8 mouse cellular contexts compared by ENCODE assay signal in the genomic region with DNA sequence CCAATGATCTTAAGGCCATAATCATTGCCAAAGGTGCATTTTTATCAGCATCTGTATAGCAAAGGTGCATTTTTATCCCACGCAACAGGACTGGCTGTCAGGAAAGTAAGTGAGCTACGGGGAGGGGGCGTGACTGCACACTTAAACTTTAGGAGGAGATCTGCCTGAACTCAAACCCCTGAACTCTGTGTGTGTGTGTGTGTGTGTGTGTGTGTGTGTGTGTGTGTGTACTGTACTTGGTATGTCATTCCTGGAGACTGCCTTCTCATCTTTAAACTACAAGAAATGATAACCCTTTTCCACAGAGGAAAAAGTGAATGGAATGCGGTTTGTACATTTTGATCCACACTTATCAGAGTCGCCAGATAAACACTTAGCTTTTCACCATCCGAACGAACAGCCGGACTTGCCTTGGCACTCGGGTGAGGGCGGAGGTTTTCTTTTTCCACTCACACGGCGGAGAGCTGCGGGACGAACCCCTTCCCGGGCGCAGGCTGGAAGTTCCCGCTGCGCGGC. TPM values are rescaled to one million over a fixed set of nuclear protein-coding genes. Genes with fewer than 3 reads are reported as not detected.
A peak's percentile ranks its signal among the peaks of the same experiment; 100 is the strongest.
DNase-seq lines count a peak whose midpoint lies in the region; ATAC-seq and TF ChIP-seq lines count a peak whose summit lies in the region.

No protein-coding gene starts in this region.

- ATAC-seq in embryonic facial prominence, embryonic 11.5 days (replicated peaks; ENCODE audit: insufficient number of reproducible peaks, low FRiP score, low TSS enrichment, low read depth), result no peak
- no peak for ATAC-seq in intestine, embryonic 16.5 days
- ATAC-seq in neural tube, embryonic 13.5 days (ENCODE audit: low read depth), result no peak
- no peak for ATAC-seq in erythroid progenitor cell, adult 5-6 weeks (replicated peaks; ENCODE audit: low FRiP score, poor library complexity, severe bottlenecking)

- peaks cover 16% of the 10 kb centered on the region for H3K79me2 ChIP-seq in liver, adult 2 months (ENCODE audit: control insufficient read depth, insufficient read depth, low read length)

- H3K27me3 ChIP-seq in liver, adult 2 months (ENCODE audit: control insufficient read depth, insufficient read depth, low read length), result no peaks in the 10 kb centered on the region
- no peaks in the 10 kb centered on the region for H3K27me3 ChIP-seq in embryonic facial prominence, embryonic 11.5 days (ENCODE audit: control insufficient read depth, insufficient read depth, low read length)
- H3K27me3 ChIP-seq in intestine, embryonic 16.5 days (replicated peaks; ENCODE audit: control insufficient read depth, insufficient read depth, low read length), result no peaks in the 10 kb centered on the region
- no peaks in the 10 kb centered on the region for H3K27me3 ChIP-seq in neural tube, embryonic 13.5 days

- H3K4me1 ChIP-seq in liver, adult 2 months (ENCODE audit: control insufficient read depth, insufficient read depth, low read length), result peaks cover 8% of the 10 kb centered on the region; the same call in 1 of the 2 replicates
- no peaks in the 10 kb centered on the region for H3K4me1 ChIP-seq in embryonic facial prominence, embryonic 11.5 days (ENCODE audit: control insufficient read depth, insufficient read depth, low read length)
- H3K4me1 ChIP-seq in intestine, embryonic 16.5 days (ENCODE audit: control insufficient read depth, insufficient read depth, low read length), result peaks cover 35% of the 10 kb centered on the region
- peaks cover 32% of the 10 kb centered on the region for H3K4me1 ChIP-seq in neural tube, embryonic 13.5 days (replicated peaks)

- H3K4me3 ChIP-seq in liver, adult 2 months (ENCODE audit: insufficient read depth, low read depth, low read length), result peak overlapping the region; percentile 80
- peak overlapping the region; percentile 73 for H3K4me3 ChIP-seq in embryonic facial prominence, embryonic 11.5 days (ENCODE audit: low read depth, low read length)
- peak overlapping the region; percentile 84 for H3K4me3 ChIP-seq in intestine, embryonic 16.5 days (ENCODE audit: low read length)
- H3K4me3 ChIP-seq in neural tube, embryonic 13.5 days, result peak overlapping the region; percentile 80

- H3K9me3 ChIP-seq in embryonic facial prominence, embryonic 11.5 days (replicated peaks; ENCODE audit: control insufficient read depth, low read length), result no peaks in the 10 kb centered on the region
- no peaks in the 10 kb centered on the region for H3K9me3 ChIP-seq in intestine, embryonic 16.5 days (ENCODE audit: control insufficient read depth, low read length)
- no peaks in the 10 kb centered on the region for H3K9me3 ChIP-seq in neural tube, embryonic 13.5 days

- DNase-seq in liver, adult 2 months (ENCODE audit: extremely low read depth, low read depth, low spot score), result no peak
- no peak for DNase-seq in liver
- peak; percentile 40 for DNase-seq in embryonic facial prominence, embryonic 11.5 days (ENCODE audit: low spot score)
- no peak for DNase-seq in adrenal gland, postnatal 25 days
- no peak for DNase-seq in layer of hippocampus, postnatal 36 days

- peak overlapping the region; percentile 96 for H3K4me2 ChIP-seq in embryonic facial prominence, embryonic 11.5 days (ENCODE audit: low read depth, low read length)
- H3K4me2 ChIP-seq in intestine, embryonic 16.5 days (ENCODE audit: low read depth, low read length), result peak overlapping the region; percentile 96
- H3K4me2 ChIP-seq in neural tube, embryonic 13.5 days, result peak overlapping the region; percentile 76

- H3K9ac ChIP-seq in liver, adult 2 months (ENCODE audit: low read depth, low read length), result peak overlapping the region; percentile 94
- H3K9ac ChIP-seq in embryonic facial prominence, embryonic 11.5 days (replicated peaks; ENCODE audit: low read length), result peak overlapping the region; percentile 83
- peak overlapping the region; percentile 94 for H3K9ac ChIP-seq in intestine, embryonic 16.5 days (ENCODE audit: low read depth, low read length)
- peak overlapping the region; percentile 93 for H3K9ac ChIP-seq in neural tube, embryonic 13.5 days

- 2% methylated on average over 19 of the region's 19 CpGs for WGBS in liver, adult 2 months
- 1% methylated on average over 19 of the region's 19 CpGs for WGBS in embryonic facial prominence, embryonic 11.5 days
- WGBS in intestine, embryonic 16.5 days, result 2% methylated on average over 19 of the region's 19 CpGs
- 3% methylated on average over 19 of the region's 19 CpGs for whole genome bisulfite sequencing in neural tube, embryonic 13.5 days

- no peak for TF ChIP-seq POLR2A in liver, adult 2 months (IDR thresholded peaks at IDR 0.05; ENCODE audit: extremely low read depth, insufficient read depth, low read length)

- H3K36me3 ChIP-seq in liver, adult 2 months (ENCODE audit: control insufficient read depth, insufficient read depth, low read length), result no peaks in the 10 kb centered on the region
- no peaks in the 10 kb centered on the region for H3K36me3 ChIP-seq in embryonic facial prominence, embryonic 11.5 days (replicated peaks; ENCODE audit: control insufficient read depth, insufficient read depth, low read depth, low read length)
- no peaks in the 10 kb centered on the region for H3K36me3 ChIP-seq in intestine, embryonic 16.5 days (ENCODE audit: control insufficient read depth, insufficient read depth, low read length)
- no peaks in the 10 kb centered on the region for H3K36me3 ChIP-seq in neural tube, embryonic 13.5 days

- peak overlapping the region; percentile 99 for H3K27ac ChIP-seq in liver, adult 2 months (replicated peaks; ENCODE audit: insufficient read depth, low read depth, low read length)
- peak overlapping the region; percentile 89 for H3K27ac ChIP-seq in embryonic facial prominence, embryonic 11.5 days (replicated peaks; ENCODE audit: low read depth, low read length)
- peak overlapping the region; percentile 99 for H3K27ac ChIP-seq in intestine, embryonic 16.5 days (ENCODE audit: low read length)
- peak overlapping the region; percentile 96 for H3K27ac ChIP-seq in neural tube, embryonic 13.5 days (replicated peaks)

- no peak for TF ChIP-seq CTCF in liver, adult 2 months (IDR thresholded peaks at IDR 0.05; ENCODE audit: low read depth, low read length)

RNA-seq across cellular contexts. Expression of a gene that starts 1.5 kb away (rescaled TPM):
- total RNA-seq in liver, adult 2 months (2014; rRNA removed), result 6.4 and 7.2 TPM in 2 replicates
- 1.7 and 2.0 TPM in 2 replicates for polyA plus RNA-seq in liver, adult 2 months (2012; rRNA removed)
- polyA plus RNA-seq in embryonic facial prominence, embryonic 11.5 days (2014; fragmentation: Nextera tagmentation; extraction: Ambion mirVana), result 6.1 and 6.7 TPM in 2 replicates
- polyA plus RNA-seq in intestine, embryonic 16.5 days (2015; fragmentation: Nextera tagmentation; extraction: Ambion mirVana), result 5.0 TPM in 2 replicates
- polyA plus RNA-seq in neural tube, embryonic 13.5 days (2015; fragmentation: Nextera tagmentation; extraction: Ambion mirVana), result 24.9 and 27.7 TPM in 2 replicates
- total RNA-seq in adrenal gland, postnatal 25 days (2021), result 22.8 and 25.8 TPM in 2 replicates
- total RNA-seq in layer of hippocampus, postnatal 36 days (2021), result 100 to 1,000 TPM; 416 to 425 TPM
- total RNA-seq in erythroid progenitor cell, adult 5-6 weeks (2015; ENCODE audit: low replicate concordance), result 2.9 and 4.0 TPM in 2 replicates
- total RNA-seq in erythroid progenitor cell, adult 5-6 weeks (2017; ENCODE audit: low replicate concordance), result 0.30 and 4.1 TPM in 2 replicates

RNA-seq across cellular contexts. Expression of a gene that starts 21.1 kb away (rescaled TPM):
- 12.8 and 20.9 TPM in 2 replicates for total RNA-seq in liver, adult 2 months (2014; rRNA removed)
- polyA plus RNA-seq in liver, adult 2 months (2012; rRNA removed), result 2.1 and 2.6 TPM in 2 replicates
- 12.3 and 12.6 TPM in 2 replicates for polyA plus RNA-seq in embryonic facial prominence, embryonic 11.5 days (2014; fragmentation: Nextera tagmentation; extraction: Ambion mirVana)
- polyA plus RNA-seq in intestine, embryonic 16.5 days (2015; fragmentation: Nextera tagmentation; extraction: Ambion mirVana), result 13.2 and 13.3 TPM in 2 replicates
- 14.6 and 16.4 TPM in 2 replicates for polyA plus RNA-seq in neural tube, embryonic 13.5 days (2015; fragmentation: Nextera tagmentation; extraction: Ambion mirVana)
- 19.7 and 25.5 TPM in 2 replicates for total RNA-seq in adrenal gland, postnatal 25 days (2021)
- 10 to 100 TPM; 16.2 to 16.6 TPM for total RNA-seq in layer of hippocampus, postnatal 36 days (2021)
- 39.8 and 50.8 TPM in 2 replicates for total RNA-seq in erythroid progenitor cell, adult 5-6 weeks (2015; ENCODE audit: low replicate concordance)
- total RNA-seq in erythroid progenitor cell, adult 5-6 weeks (2017; ENCODE audit: low replicate concordance), result 67.0 and 82.8 TPM in 2 replicates

Comparison
In these comparisons a context has a peak if more than half of its experiments do, and no peak if none do; other contexts are left out.
1. RNA of a gene that starts 1.5 kb away (total RNA-seq): 416 to 425 TPM in layer of hippocampus, postnatal 36 days; 22.8 to 25.8 TPM in adrenal gland, postnatal 25 days, 6.4 to 7.2 TPM in liver, adult 2 months and 0.30 to 4.1 TPM in erythroid progenitor cell, adult 5-6 weeks; every median in the first group is over 10 times any median in the second.
2. Peak in every context shown above with its lines, with median percentiles within 50 percentile points of each other: H3K27ac ChIP-seq, H3K4me3 ChIP-seq, H3K9ac ChIP-seq and H3K4me2 ChIP-seq.